Mouse (Mus musculus) adipocyte (in vitro differentiated cells): Measurements from ENCODE around the gene Dennd5a.

Experiments used
- DNase-seq: peaks from one replicate; pipeline ENCODE4 v3.0.0-alpha.2; 2016; ENCODE audit warnings: low spot score

Gene Dennd5a

GRCm38 (mm10) chr7:109881561-109882099 is 78.6 kb downstream of the Dennd5a start:
- DNase-seq: no peak

GRCm38 (mm10) chr7:109879158-109879557 is 81.1 kb downstream of the Dennd5a start:
- no peak for DNase-seq

GRCm38 (mm10) chr7:109876085-109876484 is 84.2 kb downstream of the Dennd5a start:
- DNase-seq: no peak

GRCm38 (mm10) chr7:109875598-109875997 is 84.7 kb downstream of the Dennd5a start:
- DNase-seq: no peak

- no peak for DNase-seq
These were observed 85.2 kb downstream of the Dennd5a start for GRCm38 (mm10) chr7:109875033-109875432.

- DNase-seq: no peak
These were observed 87.1 kb downstream of the Dennd5a start for GRCm38 (mm10) chr7:109873170-109873569.

- no peak for DNase-seq
These were observed 89.0 kb downstream of the Dennd5a start for GRCm38 (mm10) chr7:109871232-109871631.

- DNase-seq: no peak
These were observed 91.8 kb downstream of the Dennd5a start for GRCm38 (mm10) chr7:109868498-109868897.

GRCm38 (mm10) chr7:109866643-109867042 is 93.6 kb downstream of the Dennd5a start:
- DNase-seq: no peak

- DNase-seq: no peak
These were observed 94.7 kb downstream of the Dennd5a start, which contains the start of gene Scube2 for GRCm38 (mm10) chr7:109865370-109866229. Gene Scube2 (minus strand): TSS chr7:109865679.

GRCm38 (mm10) chr7:109863561-109863960 is 96.7 kb downstream of the Dennd5a start:
- DNase-seq: no peak

GRCm38 (mm10) chr7:109860162-109860561 is 100.1 kb downstream of the Dennd5a start:
- no peak for DNase-seq

GRCm38 (mm10) chr7:109859354-109859753 is 100.9 kb downstream of the Dennd5a start:
- no peak for DNase-seq

- DNase-seq: no peak
These were observed 107.5 kb downstream of the Dennd5a start for GRCm38 (mm10) chr7:109852752-109853212.

GRCm38 (mm10) chr7:109852017-109852416 is 108.3 kb downstream of the Dennd5a start:
- no peak for DNase-seq

GRCm38 (mm10) chr7:109850531-109850930 is 109.7 kb downstream of the Dennd5a start:
- DNase-seq: no peak

- no peak for DNase-seq
These were observed 110.4 kb downstream of the Dennd5a start for GRCm38 (mm10) chr7:109849750-109850434.

- DNase-seq: no peak
These were observed 111.2 kb downstream of the Dennd5a start for GRCm38 (mm10) chr7:109848867-109849733.

GRCm38 (mm10) chr7:109844100-109844499 is 116.2 kb downstream of the Dennd5a start:
- no peak for DNase-seq
